Mouse (Mus musculus) kidney, adult 8-10 months (tissue): ENCODE data around the gene Hes3.
A peak's percentile ranks its signal among the peaks of the same experiment; 100 is the strongest.

Experiments used
- DNase-seq, 2 experiments: peaks; one replicate each; pipeline ENCODE4 v3.0.0; 2022

The Hes3 gene

DNA sequence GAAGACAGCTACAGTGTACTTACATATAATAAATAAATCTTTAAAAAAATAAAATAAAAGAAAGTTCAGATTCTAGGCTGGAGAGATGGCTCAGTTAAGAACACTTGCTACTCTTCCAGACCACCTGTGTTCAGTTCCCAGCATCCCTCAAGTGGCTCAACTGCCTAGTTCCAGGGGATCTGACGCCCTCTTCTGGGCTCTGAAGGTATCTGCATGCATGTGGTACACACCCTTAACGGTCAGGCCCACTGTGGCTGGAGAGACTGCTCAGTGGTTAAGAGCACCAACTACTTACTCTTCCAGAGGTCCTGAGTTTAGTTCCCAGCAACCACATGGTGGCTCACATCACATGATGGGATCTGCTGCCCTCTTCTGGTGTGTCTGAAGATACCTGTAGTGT lies 13.5 kb downstream of the Hes3 start:
- DNase-seq: no peak

DNA sequence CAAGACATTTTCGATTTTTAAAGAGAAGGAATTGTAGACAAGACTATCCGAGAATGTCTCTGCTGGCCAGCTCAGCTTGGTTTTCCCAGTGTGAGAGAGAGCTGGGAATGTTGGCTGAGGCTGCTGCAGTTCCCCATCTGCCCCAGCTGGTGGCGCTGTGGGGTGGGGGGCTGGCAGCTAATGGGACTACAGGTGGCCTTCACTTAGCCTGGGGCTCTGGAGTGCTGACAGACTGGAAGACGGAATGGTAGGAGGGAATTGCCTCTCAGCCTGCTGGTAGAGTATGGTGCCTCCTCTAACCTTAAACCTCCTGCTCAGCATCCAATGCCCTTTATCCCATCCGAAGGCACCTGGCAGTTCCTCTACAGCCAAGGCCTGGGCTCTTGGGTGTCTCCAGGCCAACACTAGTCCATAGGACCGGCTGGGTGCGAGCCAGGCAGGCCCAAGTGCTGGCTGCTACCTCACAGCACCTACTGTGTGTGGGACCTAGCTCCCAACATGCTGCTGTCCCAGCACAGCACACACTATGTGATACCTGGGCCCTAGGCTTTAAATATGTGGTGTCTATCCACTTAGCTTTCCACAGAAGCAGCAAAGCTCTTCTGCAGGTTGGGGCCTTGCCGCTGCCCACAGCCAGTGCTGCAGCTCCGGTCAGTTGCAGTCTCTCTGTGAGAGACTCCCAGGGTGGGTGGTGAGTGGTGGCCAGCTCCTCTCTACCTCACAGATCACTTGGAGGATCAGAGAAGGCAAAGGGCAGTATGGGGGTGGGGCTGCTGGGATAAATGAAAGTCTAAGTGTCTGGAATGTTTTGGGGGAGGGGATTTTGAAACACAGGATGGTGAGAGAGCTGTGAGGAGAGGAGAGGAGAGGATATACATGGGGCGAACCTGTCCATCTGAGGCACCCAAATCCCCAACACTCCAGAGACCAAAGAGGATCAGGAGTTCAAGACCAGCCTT lies 14.8 kb downstream of the Hes3 start:
- no peak for DNase-seq

DNA sequence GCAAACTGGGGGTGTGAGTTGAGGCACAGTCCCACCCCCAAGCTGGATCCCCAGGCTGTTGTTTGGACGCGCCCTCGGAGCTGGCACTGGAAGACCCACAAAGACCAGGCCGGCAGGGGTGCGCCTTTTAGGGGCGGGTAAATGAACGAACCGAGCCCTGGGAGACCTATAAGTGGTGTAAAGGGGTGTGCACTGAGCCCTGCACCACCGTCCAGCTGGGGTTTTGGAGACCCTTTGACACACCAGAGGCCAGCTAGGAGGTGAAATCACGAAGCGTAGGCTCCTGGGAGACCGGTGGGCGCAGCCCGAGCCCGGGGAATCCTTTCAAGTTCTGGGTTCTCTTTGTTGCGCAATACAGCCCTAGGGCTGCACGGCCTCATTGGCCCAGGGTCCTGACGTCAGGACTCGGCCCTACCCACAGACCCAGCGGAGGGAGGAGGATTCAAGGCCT lies 16.8 kb downstream of the Hes3 start:
- no peak for DNase-seq

DNA sequence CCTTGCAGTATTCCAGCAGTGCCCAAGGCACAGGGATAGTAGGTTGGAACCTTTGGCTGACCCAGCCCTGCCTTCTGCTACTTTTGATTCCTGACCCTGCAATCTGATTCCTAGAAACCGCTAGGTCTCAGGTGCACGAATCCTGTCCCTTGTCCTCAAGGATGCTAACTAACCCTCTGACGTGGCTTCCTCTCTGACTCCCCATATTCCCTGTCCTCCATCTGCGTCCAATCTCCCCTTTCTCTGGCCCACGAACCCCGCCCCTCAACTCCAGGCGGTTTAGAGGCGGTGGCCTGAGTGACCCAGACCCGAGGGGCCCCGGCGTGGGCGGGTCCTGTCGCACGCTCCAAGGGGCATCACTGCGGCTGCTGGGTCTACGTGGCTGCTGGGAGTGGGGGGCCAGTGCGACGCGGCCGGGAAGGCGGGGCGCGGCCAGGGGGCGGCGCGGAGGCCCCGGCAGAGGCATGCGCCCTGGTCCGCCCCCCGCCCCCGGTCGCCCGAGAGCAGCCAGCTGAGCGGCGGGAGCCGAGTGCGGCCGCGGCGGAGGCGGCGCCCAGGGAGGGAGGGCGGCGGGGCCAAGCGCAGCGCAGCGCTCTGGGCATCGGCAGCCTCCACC lies 17.7 kb downstream of the Hes3 start, which contains the start of gene Gpr153:
Gene Gpr153 (plus strand): TSS at position 612 of the 616 bp plus-strand sequence.
- no peak for DNase-seq

DNA sequence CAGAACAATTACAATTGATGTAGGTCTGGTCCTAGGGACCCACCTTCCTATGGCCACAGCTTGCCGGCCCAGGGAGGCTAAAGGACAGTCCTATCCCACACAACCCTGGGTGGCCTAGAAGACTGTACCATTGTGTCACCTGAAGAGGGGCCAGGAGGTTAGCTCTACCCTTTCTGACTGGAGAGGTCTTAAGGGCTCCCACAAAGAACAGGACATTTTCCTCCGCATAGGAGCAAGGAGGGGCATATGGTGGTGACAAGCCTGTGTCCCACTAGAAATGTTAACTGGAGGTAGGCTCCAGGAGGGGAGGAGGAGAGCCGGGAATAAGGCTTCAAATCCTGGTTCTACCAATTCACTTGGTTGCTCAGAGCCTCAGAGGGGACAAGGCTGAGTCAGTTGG lies 18.3 kb downstream of the Hes3 start:
- no peak for DNase-seq

DNA sequence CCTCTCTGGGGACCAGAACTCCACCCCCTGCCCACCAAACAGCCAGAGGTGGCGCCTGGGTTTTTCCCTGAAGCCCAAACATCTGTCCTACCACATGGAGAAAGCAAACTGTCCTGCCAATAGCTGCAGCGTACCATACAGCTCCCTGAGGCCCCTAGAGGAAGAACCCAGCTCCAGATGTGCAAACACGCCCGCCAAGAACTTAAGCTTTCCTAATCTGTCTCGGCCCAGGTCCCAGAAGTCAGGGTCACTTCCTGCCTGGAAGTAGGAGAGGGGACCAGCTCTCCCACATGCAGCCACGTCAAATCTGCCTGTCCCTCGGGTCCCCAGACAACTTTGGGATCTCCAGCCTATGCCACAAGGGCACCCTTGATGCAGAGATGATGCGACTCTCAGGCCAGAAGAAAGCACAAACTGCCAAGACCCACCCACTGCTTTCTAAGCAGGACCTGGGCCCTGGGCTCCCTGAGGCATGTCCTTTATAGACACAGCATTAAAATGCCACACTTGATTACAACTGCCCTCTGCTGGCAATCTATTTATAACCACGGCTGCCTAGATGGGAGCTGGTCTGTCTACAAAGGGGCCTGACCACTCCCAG lies 18.9 kb downstream of the Hes3 start:
- peak in 1 of 2 experiments; percentile 36 for DNase-seq

DNA sequence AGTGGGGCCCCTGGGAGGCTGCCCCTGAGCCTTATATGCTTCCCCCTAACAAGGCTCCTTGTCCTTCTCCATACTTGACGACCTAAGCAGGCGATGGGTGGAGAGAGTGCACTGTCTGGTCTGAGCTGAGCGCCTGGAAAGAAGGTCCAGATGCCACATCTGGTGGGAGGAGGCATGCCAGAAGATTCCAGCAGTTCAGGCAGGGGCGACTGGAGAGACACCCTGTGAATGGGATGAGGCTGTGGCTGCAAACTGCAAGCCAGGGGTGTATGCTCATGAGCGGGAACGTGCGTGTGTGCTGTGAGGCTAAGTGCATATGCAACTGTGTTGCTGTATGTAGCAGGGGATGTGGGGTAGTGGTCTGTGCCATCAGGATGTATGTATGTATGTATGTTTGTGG lies 19.5 kb downstream of the Hes3 start:
- DNase-seq: no peak

DNA sequence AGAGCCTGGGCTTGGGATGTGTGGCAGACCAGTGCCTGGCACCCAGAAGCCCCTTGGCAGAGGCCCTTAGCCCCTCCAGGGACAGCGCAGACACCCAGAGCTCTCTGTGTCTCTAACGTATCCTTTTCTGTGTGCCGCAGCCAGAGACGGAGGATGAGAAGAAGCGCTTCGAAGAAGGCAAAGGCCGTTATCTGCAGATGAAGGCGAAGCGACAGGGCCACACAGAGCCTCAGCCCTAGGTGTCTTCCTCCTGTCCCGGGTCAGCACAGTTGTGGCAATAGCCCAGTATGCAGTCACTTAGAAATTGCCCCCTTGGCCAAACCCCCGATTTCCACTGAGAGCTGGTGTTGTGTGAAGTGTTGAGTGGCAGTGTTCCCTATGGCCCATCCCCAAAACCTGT lies 20.1 kb downstream of the Hes3 start:
- no peak for DNase-seq

DNA sequence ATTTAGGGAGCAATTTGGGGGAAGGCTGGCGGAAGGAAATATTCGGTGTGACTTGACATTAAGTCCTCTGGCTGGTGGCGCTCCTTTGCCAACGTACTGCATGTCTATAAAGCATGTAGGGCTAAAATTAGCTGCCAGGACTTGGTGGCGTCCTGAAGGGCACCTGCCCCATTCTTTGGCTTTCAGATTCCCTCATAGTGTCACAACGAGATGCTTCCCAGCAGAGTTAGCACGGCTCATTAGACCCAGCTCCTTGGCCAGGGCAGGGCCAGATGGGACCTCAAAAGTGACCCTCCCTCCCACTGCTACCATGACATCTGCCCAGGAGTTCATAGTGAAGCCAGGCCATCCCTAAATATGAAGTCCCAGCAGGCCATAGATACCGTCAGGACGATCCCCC lies 20.9 kb downstream of the Hes3 start:
- DNase-seq: no peak

DNA sequence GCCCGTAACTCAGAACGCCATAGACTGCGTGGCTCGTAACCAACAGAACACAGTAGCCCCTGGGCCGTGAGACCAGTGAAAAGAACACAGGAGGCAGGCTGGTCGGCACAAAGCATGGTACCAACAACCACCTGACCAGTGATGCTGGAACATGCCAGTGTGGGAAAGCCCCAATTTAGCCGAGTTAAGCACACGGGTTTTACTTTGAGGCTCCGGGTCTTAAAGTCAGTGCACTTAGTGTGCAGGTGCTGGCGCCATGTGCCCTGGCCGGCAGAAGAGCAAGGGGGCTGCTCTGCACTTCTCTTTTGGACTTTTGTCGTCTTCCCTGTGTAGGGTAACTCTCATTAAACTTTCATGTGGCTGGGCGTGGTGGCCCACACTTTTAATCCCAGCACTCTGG lies 21.5 kb downstream of the Hes3 start:
- DNase-seq: no peak

DNA sequence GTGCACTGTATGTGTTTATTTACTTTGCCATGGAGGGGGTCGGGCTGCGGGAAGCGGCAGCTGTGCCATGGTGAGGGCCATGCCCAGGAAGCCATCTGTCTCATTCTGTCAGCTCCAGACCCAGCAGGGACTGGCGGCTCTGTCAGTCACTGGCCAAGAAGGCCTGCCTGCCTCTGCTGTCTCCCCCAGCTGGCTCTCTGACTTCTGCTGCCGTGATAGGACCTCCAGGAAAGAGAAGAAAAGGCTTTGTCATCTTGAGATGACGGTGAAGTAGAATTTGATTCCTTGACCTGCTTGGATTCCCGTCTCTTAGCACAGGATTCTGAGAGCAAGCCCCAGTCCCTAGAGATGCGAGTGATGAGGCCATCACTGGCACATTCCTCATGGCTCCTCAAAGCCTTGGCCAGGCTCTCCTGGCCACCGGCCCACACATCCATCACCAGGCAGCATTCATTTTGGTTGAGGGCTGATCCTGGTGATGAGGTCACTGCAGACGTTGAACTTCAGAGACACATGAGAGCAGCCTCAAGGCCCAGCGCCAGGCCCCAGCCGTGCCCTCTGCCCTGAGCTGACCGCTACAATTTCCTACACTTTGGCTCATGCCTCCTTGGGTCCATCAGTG lies 23.6 kb downstream of the Hes3 start:
- no peak for DNase-seq

DNA sequence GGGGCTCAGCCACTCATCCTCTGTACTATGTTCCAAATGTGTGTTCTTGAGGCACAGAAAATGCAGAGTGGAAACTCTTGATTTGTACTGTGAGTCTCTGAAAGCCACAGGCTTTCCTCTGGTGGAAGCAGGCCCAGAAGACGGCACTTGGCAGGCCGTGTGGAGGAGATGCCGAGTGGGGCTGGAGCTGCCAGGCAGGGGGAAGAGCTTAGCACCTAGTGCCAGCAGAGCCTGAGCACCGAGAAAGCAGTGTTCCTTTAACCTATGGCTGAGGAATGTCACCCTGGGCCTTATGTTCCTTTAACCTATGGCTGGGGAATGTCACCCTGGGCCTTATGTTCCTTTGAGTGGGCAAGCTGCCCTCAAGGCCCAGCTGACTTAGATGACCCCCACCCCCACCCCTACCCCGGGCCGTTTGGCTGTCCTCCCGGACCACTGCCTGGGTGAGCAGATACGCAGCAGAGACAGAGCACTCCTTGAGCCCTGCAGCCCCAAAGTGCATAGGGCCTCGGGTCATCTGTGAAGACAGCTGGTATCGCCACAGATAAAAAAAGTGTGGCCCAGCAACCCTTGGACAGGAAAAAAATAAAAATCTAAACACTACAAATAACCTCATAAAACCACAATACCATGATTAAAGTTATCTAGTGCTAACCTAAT lies 25.1 kb downstream of the Hes3 start:
- DNase-seq: no peak

DNA sequence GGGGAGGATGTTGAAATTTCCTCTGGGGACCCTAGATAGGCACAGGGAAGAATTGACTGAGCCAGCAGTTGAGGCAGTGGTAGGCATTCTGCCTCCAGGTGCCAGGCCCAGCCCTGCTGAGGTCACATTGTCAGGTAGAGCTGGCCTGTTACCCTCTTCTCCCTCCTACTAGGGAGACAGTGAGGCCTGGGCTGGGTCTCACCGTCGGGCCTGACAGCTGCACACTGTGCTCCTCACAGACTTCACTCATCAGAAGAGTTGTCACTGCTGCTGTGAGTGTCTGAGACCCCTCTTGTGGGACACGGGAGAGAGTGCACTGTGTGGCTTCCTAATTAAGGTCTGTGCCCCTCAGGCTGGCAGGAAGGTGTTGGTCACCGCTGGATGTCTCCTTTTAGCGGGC lies 25.7 kb downstream of the Hes3 start:
- no peak for DNase-seq

DNA sequence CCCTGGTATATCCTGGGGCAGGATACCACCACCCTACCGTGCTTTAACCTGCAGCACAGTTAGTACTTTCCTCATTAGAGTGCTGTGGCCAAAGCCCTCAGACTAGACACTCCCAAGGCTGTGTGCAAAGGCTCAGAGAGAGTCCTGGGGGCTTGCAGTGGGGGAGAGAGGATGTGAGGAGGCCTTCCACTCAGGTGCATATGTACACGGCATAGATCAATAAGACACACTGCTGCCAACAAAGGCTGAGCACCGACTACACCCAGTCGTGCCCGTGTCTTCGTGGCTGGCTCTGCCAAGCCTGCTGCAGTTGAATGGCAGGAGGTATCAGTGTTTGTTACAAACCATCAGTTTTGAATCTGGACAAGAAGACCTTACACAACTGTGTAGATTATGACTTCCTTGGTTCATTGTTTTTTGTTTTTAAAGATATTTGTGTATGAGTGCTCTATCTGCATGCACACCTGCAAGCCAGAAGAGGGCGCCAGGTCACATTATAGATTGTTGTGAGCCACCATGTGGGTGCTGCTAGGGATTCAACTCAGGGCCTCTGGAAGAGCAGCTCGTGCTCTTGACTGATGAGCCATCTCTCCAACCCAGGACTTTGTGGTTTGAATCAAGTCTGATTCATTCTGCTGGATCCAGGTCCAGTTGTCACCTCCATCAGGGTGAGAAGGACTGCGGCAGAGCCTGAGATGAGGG lies 26.4 kb downstream of the Hes3 start:
- no peak for DNase-seq

DNA sequence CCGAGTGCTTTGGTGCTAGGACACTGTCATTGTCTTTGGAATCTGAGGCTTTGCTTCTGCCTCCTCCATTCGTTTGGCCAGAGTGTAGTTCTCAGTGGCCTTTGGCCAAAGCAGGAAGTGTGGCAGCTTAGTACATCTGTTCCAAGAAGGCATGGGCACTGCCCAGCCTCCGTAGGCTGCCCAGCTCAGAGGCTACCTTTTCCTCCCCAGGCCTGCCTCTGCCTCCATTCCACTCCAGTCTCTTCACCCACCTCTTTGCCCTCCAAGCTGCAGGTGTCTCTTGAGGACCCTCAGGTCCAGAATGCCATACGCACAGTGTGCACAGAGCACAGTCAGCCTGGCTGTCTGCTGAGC lies 27.3 kb downstream of the Hes3 start:
- peak in 1 of 2 experiments; percentile 27 for DNase-seq

DNA sequence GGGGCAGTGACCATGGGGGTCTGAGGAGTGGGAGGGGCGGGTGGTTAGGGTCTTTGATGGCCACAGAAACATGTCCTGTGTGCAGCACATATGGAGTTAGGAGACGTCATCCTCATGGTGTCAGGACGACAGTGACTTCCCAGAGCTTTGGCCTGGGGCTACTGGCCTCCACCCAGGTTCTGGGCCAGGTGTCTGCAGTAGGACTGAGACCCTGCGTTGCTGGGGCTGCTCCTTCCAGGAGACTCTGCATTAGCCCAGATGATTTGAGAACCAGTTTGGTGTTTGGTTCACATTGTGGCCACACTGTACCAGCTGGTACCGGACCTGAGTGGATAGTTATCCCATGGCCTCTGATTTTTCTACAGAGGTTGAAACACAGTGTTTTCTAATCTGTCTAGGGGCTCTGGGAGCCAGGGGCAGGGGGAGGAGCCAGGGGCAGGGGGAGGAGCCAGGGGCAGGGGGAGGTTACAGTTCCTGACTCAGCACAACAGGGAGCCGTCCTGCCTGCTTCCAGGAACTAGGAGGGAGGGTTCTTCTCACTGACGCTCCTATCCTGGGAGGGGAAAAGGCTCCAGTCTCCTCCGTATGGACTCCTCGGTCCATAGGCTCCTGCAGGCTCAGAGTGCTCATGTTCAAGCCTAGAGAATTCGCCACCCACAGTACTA lies 27.8 kb downstream of the Hes3 start:
- no peak for DNase-seq

DNA sequence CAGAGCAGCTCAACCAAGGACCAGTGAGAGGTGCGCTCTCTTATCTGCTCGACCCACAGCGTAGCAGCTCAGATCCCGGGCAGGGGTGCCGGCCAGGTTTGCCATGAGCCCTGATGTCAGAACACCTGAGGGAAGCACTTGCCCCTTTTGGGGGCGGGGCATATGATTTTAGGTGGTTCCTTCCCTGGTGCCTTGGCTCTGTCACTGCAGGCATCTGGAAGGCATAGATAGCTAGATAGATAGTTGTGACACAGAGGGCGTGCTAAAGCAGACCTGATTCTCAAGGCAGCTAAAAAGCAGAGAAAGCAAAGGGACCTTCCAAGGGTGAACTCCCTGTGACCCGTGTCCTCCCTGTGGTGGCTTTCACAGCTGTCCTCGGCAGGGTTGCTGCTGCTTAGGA lies 28.4 kb downstream of the Hes3 start:
- DNase-seq: no peak

DNA sequence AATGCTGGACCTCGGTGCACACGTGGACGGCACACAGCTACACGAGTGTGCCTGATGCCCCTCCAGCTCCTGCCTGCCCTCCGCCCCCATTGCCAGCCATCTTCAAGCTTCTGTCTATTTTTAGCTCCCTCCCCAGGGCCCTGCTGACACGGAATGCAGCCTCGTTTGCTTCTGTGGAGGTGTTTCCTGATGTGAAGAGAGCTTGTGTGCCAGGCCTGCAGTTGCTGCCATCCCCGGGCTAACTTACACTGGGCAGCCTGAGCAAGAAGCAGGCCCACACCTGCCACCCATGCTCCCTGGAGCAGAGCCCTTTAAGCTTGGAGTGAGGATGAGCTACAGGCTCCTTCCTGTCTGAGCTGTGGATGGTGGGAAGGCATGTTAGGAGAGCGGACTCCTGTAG lies 29.3 kb downstream of the Hes3 start:
- DNase-seq: no peak

DNA sequence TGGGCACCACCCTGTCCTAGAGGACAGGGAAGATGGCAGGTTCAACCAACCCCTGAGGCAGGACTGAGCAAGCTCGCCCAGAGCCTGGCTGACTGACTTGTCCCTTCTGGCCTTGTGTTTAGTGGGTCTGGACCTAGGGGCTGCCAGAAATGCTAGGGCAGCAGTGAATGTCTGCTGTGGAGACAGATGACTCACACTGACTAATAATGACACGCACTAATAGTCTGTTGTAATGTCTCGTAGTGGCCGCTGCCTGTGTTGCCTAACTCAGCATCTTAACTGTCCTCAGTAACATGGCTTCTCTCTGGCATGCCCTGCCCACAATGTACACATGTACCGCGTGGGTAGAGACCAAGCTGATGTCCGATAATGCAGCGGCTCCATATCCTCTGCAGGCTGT lies 31.0 kb downstream of the Hes3 start:
- no peak for DNase-seq

DNA sequence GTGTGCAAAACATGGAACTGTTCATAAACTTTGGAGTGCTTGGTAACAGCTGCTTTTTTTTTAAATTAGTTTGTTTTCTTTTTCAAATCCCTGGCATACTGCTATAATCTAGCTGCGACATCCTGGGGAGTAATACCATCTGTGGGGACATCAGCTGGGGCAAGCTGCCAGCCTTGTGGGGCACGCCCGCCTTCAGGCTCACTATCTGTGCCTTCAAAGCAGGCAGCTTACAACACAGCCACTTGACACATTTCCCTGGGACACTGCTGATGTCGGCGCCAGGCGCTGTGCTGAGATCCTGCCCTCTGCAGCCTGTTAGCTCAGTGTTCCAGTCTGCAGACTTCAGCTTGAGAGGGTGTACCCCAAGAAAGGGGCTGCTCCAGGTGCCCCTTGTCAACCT lies 34.4 kb downstream of the Hes3 start:
- DNase-seq: no peak

DNA sequence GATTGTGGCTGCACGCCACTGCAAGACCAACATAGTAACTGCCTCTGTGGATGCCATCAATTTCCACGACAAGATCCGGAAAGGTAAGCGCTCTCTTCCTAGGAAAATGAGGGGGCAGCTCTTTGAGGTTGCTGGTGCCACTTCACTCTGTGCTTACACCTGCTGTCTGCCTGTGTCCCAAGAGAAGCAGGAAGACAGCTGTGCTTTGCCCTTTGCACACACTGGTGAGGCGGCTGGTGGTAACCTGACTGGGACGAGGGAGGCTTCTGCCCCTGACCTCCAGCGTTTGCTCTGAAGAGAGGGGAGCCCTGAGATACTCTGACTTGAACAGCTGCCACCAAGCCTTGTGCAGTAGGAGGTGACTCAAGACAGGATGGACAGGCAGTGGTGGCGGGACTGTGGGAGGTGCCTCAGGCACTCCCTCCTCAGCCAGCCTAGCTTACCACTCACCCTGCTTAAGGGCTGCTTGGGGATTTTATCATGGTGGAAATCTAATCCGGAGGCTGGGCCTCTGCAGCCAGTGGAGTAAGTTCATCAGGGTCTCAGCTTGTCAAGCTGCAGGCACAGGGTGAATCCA lies 38.2 kb downstream of the Hes3 start:
- no peak for DNase-seq
